Mouse (Mus musculus) frontal cortex, adult (tissue): ENCODE measurements at regions not wholly inside any gene's neighbourhood (a gene's known extent, or its start where the extent isn't known, plus 50 kb on each side); places are given as distances from the start of the nearest gene placed in this dataset.
A peak's percentile ranks its signal among the peaks of the same experiment; 100 is the strongest.
"Not testable (repeated sequence)": the region's sequence is repeated elsewhere in the genome, so short reads cannot be mapped to it uniquely, and the experiment has no call there.

Source experiments
- ATAC-seq: cut with Nextera tagmentation; 2 replicates; pipeline ENCODE4 v1.9.2; 2017; ENCODE audit warnings: mild to moderate bottlenecking, moderate library complexity, mixed read lengths; ENCODE audit not compliant: low TSS enrichment

- no peak for ATAC-seq
Observed at GRCm38 (mm10) chr17:29430401-29430800, 60.2 kb upstream of the Pim1 start.

GRCm38 (mm10) chr17:29430806-29431205 lies 59.7 kb upstream of the Pim1 start:
- no peak for ATAC-seq

- no peak for ATAC-seq
Observed at GRCm38 (mm10) chr17:29431553-29432297, 58.8 kb upstream of the Pim1 start.

GRCm38 (mm10) chr17:29432666-29433065 lies 57.9 kb upstream of the Pim1 start:
- no peak for ATAC-seq

- no peak for ATAC-seq
Observed at GRCm38 (mm10) chr17:29433370-29433769, 57.2 kb upstream of the Pim1 start.

- no peak for ATAC-seq
Observed at GRCm38 (mm10) chr17:29434074-29434944, 56.2 kb upstream of the Pim1 start.

- no peak for ATAC-seq
Observed at GRCm38 (mm10) chr17:29435345-29436006, 55.1 kb upstream of the Pim1 start.

- not testable (repeated sequence) for ATAC-seq
Observed at GRCm38 (mm10) chr17:29436484-29436870, 54.1 kb upstream of the Pim1 start.

GRCm38 (mm10) chr17:29436871-29437534 lies 53.5 kb upstream of the Pim1 start:
- ATAC-seq, result peak; percentile 85

- ATAC-seq, result no peak
Observed at GRCm38 (mm10) chr17:29437535-29438324, 52.8 kb upstream of the Pim1 start.

GRCm38 (mm10) chr17:29438347-29439235 lies 52.0 kb upstream of the Pim1 start:
- no peak for ATAC-seq

GRCm38 (mm10) chr17:29439992-29440391 lies 50.6 kb upstream of the Pim1 start:
- ATAC-seq, result no peak

- no peak for ATAC-seq
Observed at GRCm38 (mm10) chr17:29440490-29440889, 50.1 kb upstream of the Pim1 start.
